Mouse (Mus musculus): Measurements from ENCODE around the gene Tmem237. TPM values are rescaled to one million over a fixed set of nuclear protein-coding genes. Genes with fewer than 3 reads are reported as not detected.

The Tmem237 gene
- polyA plus RNA-seq, 1 experiment from 2014 or later, result 38.8 TPM

DNA sequence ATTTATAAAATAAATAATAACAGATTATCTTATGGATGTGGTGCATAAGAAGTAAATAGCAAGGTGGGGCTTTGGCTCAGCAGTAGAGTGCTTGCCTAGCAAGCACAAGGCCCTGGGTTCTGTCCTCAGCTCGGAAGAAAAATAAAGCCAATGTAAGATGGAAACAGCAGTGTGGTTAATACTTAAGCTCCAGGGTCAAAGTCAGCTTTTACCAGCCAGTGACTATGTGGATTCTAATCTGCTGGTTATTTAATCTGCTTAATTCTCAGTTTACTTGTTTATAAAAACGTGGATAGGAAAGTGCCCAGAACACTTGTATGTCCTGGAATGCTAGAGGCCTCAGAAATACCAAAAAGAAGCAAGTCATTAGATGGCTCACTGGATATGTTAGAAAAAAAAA, 63.3 kb downstream of the Tmem237 start:
- no peaks in the 10 kb centered on the region for H3K9me3 ChIP-seq (ENCODE audit: control insufficient read depth, low read length)
- H3K27me3 ChIP-seq (ENCODE audit: control insufficient read depth, insufficient read depth, low read length), result no peaks in the 10 kb centered on the region
- ATAC-seq (ENCODE audit: low read depth), result no peak
- H3K27ac ChIP-seq (ENCODE audit: low read depth, low read length), result no peak overlapping the region
- H3K4me1 ChIP-seq (ENCODE audit: control insufficient read depth, insufficient read depth, low read length), result no peaks in the 10 kb centered on the region
- H3K4me2 ChIP-seq (ENCODE audit: low read depth, low read length), result no peak overlapping the region
- no peak overlapping the region for H3K9ac ChIP-seq (replicated peaks; ENCODE audit: low read depth, low read length)
- H3K36me3 ChIP-seq (ENCODE audit: control insufficient read depth, insufficient read depth, low read length), result no peaks in the 10 kb centered on the region
- 75% methylated on average over 2 of the region's 2 CpGs for WGBS
- H3K4me3 ChIP-seq (ENCODE audit: low read depth, low read length), result no peak overlapping the region

DNA sequence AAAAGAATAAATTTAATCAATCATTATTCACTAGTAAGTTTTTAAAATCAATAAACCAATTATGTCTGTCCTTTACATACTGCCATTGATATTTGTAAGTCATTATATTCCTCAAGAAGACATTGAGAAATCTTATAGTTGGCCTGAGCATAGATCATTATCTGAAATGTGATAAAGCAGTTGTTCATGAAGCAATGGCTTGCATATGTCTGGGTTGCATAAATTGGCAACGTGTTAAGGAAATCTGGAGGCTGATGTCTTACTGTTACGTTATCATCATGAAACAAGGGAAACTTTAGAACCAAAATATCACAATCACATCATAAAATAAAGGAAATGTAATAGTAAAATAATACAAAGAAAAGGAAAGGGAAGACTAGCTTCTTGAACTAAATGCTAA, 68.9 kb downstream of the Tmem237 start:
- no peak overlapping the region for H3K27ac ChIP-seq (ENCODE audit: low read depth, low read length)
- WGBS, result 81% methylated on average over 2 of the region's 2 CpGs
- no peaks in the 10 kb centered on the region for H3K4me1 ChIP-seq (ENCODE audit: control insufficient read depth, insufficient read depth, low read length)
- no peaks in the 10 kb centered on the region for H3K9me3 ChIP-seq (ENCODE audit: control insufficient read depth, low read length)
- H3K4me2 ChIP-seq (ENCODE audit: low read depth, low read length), result no peak overlapping the region
- no peak for ATAC-seq (ENCODE audit: low read depth)
- H3K36me3 ChIP-seq (ENCODE audit: control insufficient read depth, insufficient read depth, low read length), result no peaks in the 10 kb centered on the region
- H3K4me3 ChIP-seq (ENCODE audit: low read depth, low read length), result no peak overlapping the region
- H3K9ac ChIP-seq (replicated peaks; ENCODE audit: low read depth, low read length), result no peak overlapping the region
- H3K27me3 ChIP-seq (ENCODE audit: control insufficient read depth, insufficient read depth, low read length), result no peaks in the 10 kb centered on the region

Other genes with a start within 250 kb of the Tmem237 start
- gene Trak2, start 147.0 kb downstream of the Tmem237 start, polyA plus RNA-seq (2014; fragmentation: Nextera tagmentation; extraction: Ambion mirVana), result 15.5 and 18.4 TPM in 2 replicates
- gene Stradb, start 146.9 kb downstream of the Tmem237 start, polyA plus RNA-seq (2014; fragmentation: Nextera tagmentation; extraction: Ambion mirVana), result 100.0 and 120 TPM in 2 replicates
- 0.09 TPM in 1 of 2 replicates, not detected in the other for gene C2cd6, start 25.5 kb downstream of the Tmem237 start, polyA plus RNA-seq (2014; fragmentation: Nextera tagmentation; extraction: Ambion mirVana)
- 1.6 and 2.1 TPM in 2 replicates for gene Mpp4, start 43.0 kb upstream of the Tmem237 start, polyA plus RNA-seq (2014; fragmentation: Nextera tagmentation; extraction: Ambion mirVana)
- 19.2 and 23.9 TPM in 2 replicates for gene Als2, start 116.8 kb upstream of the Tmem237 start, polyA plus RNA-seq (2014; fragmentation: Nextera tagmentation; extraction: Ambion mirVana)
- 1.0 and 1.8 TPM in 2 replicates for gene Cdk15, start 136.5 kb upstream of the Tmem237 start, polyA plus RNA-seq (2014; fragmentation: Nextera tagmentation; extraction: Ambion mirVana)